Mouse (Mus musculus) brain, adult 2 months (tissue): ENCODE results near the gene Slc17a7.

ENCODE experiments used
- DNase-seq: peaks from one replicate; pipeline ENCODE4 v3.0.0; 2011; ENCODE audit warnings: low read depth, low spot score

Gene Slc17a7

DNA sequence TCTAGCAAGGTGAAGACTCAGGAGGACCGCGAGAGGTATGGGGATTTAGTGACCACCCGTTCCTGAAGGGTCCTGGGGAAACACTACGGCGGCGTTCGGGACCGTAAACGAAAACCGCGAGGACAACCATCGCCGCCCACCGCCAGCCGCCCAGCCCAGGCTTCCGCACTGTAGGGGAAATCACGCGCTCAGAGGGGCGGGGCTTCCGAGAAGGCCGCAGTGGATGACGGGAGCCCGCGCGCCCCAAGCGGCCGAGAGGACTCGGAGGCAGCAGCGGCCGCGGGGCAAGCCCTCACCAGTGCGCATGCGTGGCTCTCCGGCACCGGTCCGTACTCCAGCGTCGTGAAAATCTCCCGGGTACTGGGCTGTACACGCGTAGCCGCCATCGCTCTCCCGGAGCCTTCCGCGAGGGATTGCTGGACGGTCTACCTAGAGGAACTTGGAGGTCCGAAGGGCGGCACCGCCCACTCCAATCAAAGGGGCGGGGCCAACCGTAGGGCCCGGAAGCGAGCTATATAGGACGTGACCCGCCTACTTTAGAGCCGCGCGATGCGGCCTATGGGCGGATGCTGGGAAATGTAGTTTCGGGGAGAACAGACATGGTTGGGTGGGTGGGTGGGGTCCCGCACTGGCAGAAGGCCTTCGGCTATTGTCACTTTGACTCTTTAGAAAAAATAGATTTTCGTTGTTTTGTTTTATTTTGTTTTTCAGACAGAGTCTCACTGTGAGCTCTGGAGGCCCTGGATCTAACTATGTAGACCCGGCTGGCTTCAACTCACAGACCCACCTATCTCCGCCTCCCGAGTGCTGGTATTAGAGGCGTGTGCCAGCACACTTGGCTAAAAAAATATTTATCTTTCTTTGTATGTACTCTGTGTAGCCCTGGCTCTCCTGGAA lies 9.4 kb upstream of the Slc17a7 start, which contains the start of the genes Pih1d1 and Aldh16a1:
Gene Pih1d1, plus strand, starts transcription at position 208 of the 897 bp plus-strand sequence.
Gene Aldh16a1, minus strand, starts transcription at position 489 of the 897 bp plus-strand sequence.
- DNase-seq: peak; percentile 98

DNA sequence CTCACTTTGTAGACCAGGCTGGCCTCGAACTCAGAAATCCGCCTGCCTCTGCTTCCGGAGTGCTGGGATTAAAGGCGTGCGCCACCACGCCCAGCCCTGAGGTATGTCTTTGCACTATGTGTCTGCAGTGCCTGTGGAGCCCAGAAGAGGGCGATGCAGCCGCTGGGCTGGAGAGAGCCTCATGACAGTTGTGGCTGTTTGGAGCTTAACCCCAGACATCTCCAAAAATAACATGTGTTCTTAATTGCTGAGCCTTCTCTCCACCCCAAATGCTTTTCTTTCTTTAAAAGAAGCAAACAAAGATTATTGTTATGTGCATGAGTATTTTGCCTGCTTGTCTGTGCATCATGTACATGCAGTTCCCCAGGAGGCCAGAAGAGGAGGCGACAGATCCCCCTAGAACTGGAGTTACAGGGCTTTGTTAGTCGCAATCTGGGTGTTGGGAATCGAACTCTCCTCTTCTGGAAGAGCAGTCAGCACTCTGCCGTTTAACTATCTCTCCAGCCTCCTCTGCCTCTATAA lies 8.7 kb upstream of the Slc17a7 start:
- DNase-seq: peak; percentile 62

DNA sequence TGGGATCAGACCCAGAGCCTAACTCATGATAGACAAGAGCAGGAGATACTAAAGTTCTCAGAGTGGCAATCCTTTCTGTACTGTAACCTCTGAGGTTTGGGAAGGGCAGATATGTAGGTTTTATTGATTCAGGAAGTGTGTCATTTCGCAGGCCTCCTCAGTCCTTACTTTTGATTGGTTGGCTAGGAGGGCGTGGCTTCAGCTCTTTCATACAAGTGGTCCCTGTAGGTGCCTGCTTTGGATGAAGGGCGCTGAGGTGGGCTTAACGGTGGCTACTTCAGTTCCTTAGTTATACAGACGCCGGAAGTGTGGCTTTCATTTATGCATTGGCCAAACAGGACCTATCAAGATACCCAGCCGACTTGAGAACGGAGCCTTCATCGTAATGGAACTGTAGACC lies 8.2 kb upstream of the Slc17a7 start:
- DNase-seq: no peak

DNA sequence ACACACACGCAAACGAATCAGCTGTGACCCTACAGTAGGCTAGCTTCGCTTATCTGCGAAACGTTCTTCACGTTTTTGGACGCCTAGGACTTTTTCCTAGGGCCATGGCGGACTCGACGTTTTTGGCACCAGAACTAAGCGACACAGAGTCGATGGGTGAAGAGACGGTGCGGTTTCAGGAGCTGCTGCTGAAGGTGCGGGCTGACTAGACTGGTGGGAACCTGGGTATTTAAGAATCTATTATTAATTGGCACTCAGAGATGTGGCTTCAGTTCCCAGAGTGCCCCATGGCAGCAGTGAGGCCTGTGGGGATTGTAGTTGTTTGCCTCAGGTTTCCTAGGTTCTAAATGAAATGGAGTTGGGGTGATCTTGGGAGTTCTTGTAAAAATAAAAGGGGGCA lies 7.5 kb upstream of the Slc17a7 start:
- no peak for DNase-seq

DNA sequence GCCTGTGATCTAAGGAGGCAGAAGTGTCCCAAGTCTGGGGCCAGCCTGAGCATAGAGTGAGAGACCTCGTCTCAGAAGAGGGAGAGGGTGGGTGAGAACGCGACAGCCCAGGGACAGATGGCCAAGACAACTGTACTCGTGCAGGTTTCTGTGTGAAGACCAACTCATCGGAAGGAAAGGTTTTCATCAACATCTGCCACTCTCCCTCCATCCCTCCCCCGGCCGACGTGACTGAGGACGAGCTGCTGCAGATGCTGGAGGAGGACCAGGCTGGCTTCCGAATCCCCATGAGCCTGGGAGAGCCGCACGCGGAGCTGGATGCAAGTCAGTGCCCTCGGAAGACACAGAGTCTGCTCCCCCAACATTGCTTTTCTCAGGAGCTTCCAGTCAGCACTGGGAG lies 6.3 kb upstream of the Slc17a7 start:
- DNase-seq: peak; percentile 80

DNA sequence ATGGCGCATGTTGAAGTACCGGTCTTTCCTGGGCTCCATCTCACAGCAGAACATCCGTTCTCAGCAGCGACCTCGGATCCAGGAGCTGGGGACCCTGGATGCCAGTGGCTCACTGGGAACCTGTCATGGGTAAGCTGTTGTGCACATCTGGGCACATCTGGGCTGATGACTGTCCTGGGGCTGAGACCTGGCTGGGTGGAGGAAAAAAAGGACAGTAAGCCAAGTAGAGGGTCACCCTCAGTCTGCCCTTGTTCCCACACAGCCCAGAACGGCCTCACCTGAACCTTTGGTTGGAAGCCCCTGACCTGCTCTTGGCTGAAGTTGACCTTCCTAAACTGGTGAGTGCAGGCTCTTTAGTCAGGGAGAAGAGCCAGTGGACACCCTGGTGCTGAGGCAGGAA lies 4.8 kb upstream of the Slc17a7 start:
- no peak for DNase-seq

DNA sequence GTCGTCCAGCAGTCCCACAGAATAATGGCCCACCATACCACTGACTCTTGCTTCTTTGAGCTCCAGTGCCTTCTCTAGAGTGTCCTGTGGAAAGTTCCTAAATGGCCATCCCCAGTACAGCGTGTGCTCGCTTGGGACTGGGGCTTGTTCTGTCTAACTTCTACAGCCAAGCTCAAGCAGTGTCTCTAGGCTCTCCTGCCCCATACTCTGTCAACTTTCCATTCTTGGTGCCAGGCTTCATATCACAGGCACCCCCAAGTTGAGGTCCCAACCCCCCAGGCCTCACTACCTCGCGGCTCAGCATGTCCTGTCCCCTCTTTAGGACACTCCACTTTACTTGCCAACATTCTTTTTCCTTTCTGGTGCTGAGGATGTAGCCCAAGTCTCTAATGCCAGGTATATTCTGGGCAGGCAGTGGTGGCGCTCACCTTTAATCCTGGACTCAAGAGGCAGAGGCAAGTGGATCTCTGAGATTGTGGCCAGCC lies 3.4 kb upstream of the Slc17a7 start:
- DNase-seq: no peak

DNA sequence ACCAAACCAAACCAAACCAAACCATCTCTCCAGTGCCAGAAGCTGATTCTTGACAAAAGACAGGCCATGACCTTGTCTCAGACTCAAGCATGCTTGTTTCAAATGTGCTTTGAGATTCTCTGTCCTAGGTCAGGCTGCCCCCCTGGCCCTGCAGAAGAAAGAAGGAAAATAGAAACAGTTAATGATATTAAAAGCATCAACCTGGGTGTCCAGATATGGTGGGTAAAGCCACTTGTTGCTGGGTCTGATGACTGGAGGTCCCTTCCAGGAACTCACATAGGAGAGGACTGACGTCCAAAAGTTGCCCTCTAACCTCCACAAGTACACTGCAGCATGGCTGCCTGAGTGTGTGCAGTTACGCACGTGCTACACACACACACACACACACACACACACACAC lies 2.9 kb upstream of the Slc17a7 start:
- DNase-seq: no peak

DNA sequence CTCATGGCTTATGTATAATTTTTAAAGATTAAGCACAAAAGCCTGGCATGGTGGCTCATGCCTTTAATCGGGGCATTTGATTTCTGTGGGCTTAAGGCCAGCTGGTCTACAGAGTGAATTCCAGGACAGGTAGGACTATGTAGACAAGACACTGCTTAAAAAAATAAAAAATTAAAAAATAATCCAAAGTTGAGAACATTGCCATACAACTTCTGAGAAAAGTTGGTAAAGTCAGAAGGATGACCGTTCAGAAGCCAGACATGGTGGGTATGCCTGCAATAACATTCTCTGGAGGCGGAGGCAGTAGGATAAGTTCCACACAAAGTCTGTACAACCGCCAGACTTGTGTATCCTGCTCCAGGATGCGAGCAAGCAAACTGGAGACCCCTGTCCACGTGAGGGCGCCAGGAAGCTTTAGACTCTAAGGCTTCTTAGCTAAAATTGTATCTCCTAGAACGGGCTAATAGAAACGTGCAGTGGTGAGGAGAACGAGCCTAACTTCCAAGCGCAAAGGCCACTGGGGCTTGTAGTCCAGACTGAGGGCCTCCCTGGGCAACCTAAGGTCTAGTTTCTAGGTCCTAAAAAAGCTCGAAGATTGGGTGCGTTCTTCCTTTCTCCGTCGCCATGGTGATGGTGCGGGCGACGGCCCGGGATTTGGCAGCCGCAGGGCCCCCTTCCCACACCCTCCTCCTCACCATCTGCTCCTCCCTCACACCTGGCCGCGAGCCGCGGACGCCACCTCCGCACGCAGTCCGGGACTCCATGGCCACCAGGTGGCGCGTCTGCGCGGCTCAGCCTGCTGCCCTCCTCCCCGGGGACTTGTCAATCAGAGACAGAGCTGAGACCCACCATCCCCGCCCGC lies 1.9 kb upstream of the Slc17a7 start:
- DNase-seq: peak; percentile 99

DNA sequence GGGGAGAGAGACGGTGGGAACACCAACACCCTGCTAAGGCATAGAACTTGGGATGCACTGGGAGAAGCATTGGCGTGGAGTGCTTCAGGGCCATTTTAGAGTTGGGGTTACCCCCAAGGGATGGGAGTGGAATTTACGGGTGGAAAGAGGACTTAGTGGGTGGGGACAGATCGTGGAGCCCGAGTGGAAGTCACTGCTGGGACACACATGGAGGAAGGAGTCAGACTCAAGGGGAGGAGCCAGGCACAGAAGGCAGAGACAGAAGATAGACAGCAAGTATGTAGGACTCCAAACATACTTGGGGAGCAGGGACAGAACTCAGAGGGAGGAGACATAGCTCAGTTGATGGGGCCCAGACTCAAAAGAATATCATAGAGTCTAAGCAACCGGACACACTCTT lies 1.2 kb upstream of the Slc17a7 start:
- DNase-seq: peak; percentile 73

DNA sequence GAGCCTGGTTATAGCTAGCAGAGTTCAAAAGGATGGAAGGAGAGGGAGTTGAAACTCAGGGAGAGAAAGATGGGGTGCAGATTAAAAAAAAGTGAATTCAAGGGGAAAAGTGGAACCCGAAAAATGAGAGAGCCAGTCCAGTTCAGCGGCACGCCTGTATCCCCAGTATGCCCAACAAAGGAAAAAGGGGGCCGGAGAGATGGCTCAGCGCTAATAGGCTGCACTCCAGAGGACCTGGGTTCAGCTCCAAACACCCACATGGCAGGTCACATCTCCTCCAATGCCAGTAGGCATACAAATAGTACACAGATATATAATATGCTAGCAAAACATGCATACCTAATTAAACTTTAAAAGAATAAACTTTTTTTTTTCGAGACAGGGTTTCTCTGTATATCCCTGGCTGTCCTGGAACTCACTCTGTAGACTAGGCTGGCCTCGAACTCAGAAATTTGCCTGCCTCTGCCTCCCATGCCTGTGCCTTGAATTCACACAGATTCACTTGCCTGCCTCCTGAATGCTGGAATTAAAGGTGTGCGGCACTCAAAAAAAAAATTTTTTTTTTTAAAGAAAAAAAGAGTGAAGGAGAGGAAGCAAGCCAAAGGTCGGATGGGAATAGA lies 643 bp upstream of the Slc17a7 start:
- no peak for DNase-seq

DNA sequence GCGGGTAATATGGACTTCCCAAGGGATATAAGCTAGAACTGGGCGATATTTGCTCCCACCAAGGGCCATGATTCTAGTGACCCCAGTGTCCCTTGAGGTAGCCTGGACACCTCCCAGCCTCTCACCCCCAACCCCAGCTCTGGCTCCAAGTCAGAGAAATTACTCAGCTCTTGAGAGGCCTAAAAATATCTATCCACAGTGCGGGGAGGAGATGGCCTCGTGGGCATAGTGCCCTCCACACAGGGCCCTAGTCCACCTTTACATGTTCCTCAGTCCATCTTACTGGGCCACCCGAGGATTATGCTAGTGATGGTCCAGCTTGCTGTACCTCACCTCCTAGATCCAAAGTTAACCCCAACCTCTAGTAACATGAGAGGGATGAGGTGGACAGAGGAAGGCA lies 1.1 kb downstream of the Slc17a7 start:
- peak; percentile 79 for DNase-seq

DNA sequence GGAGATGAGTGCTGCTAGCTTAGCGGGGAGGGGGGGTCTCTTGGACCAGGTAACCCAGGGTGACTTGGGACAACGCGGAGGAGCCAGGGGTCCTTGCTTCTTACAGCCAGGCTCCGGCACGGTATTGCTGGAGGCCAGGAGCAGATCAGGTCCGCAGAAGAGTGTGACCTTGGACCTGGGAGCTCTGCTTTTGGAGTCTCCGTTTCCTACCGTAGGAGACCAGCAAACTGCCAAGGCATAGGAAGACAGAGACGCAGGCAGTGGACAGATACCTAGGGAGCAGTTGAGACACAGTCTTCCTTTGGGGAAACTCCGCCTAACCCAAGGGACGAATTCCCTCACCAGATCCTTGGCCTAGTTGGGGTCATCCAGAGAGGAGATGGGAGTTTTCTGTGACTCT lies 2.0 kb downstream of the Slc17a7 start:
- DNase-seq: peak; percentile 33

DNA sequence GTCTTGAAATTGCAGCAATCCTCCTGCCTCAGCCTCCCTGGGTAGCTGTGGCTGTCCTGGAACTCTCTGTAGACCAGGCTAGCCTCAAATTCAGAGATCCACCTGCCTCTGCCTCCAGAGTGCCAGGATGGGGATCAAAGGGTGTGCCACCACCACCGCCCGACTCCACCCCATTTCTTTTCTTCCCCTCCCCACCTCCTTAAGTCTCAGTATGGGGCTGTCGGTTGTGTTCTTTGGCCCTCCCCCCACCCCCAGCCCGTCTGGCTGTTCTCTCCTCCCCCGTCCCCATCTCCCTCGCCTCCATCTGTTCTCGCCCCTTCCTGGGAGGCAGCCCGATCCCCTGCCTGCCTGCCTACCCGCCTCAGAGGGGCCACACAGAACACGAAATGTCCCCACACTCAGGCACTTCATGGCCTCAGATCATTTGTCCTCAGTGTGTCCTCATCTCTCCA lies 3.2 kb downstream of the Slc17a7 start:
- DNase-seq: peak; percentile 89

DNA sequence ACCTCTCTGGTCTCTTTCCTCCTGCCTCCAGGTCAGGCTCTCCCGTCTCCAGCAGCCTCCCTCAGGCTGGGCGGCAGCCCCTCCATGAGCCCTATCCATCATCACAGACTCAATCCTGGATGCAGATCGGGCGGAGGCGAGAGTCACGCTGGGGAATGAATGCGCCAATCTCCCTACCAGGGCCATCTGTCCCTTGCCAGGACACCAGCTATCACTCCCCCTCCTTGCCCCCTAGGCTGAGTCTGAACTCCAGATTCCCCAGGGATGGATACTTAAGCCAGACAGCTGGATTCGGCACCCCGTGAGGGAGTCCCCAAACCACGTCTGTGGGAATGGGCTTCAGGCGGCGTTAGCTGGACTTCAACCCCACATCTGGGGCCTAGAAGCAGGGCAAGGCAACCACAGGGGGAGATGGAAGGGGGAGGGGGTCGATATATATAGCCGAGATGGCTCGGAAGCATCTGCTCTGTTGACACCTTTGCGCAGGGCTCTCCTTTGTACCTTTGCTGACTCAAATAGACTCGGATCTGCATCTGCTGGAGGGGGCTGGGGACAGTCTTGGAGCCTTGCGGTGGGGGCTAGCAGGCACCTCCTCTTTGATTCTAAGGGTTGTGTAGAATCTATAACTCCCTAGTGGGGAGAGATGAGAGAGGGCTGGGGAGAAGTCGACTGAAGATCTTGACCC lies 4.2 kb downstream of the Slc17a7 start:
- peak; percentile 88 for DNase-seq

DNA sequence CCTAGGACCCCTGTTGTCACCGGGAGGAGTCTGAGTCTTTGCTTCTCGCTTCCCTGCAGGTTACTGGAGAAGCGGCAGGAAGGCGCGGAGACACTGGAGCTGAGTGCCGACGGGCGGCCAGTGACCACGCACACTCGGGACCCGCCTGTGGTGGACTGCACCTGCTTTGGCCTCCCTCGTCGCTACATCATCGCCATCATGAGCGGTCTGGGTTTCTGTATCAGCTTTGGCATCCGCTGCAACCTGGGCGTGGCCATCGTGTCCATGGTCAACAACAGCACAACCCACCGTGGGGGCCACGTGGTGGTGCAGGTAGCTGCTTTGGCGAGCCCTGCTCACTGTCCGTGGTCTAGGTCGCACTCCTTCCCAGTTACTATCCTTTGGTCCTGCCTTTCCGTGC lies 4.9 kb downstream of the Slc17a7 start:
- peak; percentile 42 for DNase-seq

DNA sequence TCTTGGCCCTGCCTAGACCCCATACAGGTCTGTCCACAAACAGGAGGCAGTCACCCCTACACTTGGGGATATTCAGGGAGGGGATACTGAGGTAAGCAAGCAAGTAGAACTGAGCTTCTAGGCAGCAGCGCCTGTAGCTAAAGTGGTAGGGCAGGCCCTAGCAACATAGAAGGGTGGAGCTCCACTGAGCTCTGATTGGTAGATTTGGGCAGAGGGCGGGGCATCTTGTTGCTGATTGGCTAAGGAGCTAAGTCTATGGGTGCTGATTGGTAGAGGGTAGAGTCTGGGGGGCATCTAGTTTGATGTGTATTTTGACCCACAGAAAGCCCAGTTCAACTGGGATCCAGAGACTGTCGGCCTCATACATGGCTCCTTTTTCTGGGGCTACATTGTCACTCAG lies 5.7 kb downstream of the Slc17a7 start:
- peak; percentile 86 for DNase-seq

DNA sequence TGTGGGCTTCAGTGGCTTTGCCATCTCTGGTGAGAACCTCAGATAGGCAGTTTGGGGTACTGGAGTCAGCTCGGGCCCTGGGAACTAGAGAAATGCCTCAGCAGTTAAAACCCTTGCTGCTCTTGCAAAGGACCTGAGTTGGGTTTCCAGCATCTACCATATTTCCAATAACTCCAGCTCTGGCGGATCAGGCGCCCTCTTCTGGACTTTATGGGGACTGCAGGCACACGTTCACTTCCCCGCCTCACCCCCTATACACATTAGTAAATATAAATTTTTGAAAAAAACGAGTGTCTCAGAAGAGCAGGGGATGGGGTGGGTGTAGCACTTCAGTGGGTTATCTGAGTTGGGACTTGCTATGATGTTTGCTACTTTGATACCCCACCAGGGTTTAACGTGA lies 9.2 kb downstream of the Slc17a7 start:
- no peak for DNase-seq

DNA sequence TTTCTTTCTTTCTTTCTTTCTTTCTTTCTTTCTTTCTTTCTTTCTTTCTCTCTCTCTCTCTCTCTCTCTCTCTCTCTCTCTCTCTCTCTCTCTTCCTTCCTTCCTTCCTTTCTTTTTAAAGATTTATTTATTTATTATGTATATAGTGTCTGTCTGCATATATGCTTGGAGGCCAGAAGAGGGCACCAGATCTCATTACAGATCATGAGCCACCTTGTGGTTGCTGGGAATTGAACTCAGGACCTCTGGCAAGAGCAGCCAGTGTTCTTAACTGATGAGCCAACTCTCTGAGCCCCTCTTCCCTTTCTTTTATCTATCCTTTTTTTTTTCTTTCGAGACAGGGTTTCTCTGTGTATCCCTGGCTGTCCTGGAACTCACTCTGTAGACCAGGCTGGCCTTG lies 10.0 kb downstream of the Slc17a7 start:
- peak; percentile 69 for DNase-seq

DNA sequence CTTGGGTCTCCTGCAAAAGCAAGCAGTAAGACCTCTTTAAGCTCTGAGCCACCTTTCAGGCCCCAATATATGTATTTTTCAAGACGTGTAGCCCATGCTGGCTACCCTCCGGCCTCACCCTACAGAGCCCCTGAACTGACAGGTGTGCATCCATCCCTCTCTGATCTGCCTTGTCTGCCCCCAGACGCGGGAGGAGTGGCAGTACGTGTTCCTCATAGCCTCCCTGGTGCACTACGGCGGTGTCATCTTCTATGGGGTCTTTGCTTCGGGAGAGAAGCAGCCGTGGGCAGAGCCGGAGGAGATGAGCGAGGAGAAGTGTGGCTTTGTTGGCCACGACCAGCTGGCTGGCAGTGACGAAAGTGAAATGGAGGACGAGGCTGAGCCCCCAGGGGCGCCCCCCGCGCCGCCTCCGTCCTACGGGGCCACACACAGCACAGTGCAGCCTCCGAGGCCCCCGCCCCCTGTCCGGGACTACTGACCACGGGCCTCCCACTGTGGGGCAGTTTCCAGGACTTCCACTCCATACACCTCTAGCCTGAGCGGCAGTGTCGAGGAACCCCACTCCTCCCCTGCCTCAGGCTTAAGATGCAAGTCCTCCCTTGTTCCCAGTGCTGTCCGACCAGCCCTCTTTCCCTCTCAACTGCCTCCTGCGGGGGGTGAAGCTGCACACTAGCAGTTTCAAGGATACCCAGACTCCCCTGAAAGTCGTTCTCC lies 11.0 kb downstream of the Slc17a7 start:
- no peak for DNase-seq
